Mouse (Mus musculus): ENCODE measurements at regions not wholly inside any gene's neighbourhood (a gene's known extent, or its start where the extent isn't known, plus 50 kb on each side); places are given as distances from the start of the nearest gene placed in this dataset.

DNA sequence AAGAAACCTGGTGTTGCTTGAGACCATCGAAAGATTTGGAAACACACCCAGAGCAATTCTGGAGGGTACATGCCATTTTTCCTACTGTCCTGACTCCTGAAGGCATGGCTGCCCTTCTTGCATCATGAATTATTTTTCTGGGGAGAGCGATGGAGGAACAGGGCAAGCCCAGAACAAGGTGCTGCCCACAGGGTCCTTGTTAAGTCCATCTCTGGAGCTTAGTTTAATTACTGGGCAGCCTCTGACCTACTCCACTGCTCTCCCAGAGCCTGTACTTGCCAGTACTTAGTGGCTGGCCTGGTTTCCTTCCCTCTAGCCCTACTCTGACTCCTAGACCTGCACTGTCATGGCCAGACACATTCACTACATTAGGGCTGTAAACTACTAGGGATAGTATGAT is 174.9 kb upstream of the Mctp2 start:
- Histone ChIP-seq H3K4me3 (ENCODE audit: insufficient read depth, low read depth, low read length) (no peak overlapping the region), H3K27ac (ENCODE audit: insufficient read depth, low read depth, low read length) (no peak overlapping the region), H3K4me1 (ENCODE audit: control insufficient read depth, insufficient read depth, low read length) (no peaks in the 10 kb centered on the region), H3K36me3 (ENCODE audit: control insufficient read depth, insufficient read depth, low read length) (no peaks in the 10 kb centered on the region), H3K27me3 (replicated peaks; ENCODE audit: control insufficient read depth, insufficient read depth, low read length) (no peaks in the 10 kb centered on the region)
- 89% methylated on average over 2 of the region's 2 CpGs for WGBS
- TF ChIP-seq POLR2A (IDR thresholded peaks at IDR 0.05; ENCODE audit: low read depth, low read length) (no peak), CTCF (conservative IDR thresholded peaks at IDR 0.05; ENCODE audit: insufficient read depth, insufficient read length, low read depth, low read length) (no peak)
- DNase-seq, result no peak

DNA sequence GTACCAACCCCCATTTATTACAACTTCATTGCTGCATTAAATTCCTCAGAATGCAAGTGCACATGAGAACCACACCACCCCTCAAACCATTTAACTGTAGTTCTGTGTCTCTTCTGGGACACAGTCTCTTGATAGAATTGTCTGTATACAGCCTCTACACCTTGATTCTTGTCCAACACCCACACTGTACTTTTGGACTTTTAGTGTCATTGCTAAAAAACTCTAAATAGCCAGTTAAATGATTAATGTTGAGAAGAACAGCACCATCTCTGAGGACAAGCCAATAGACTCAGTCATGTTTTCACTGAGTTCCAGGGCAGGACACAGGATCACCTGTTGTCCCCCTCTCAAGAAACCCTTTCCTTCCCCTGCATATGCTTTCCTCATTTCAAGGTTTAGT is 183.8 kb upstream of the Mctp2 start:
- peak overlapping the region; percentile 91; the same call in 1 of the 2 replicates for H3K27ac ChIP-seq (ENCODE audit: insufficient read depth, low read depth, low read length)
- H3K27me3 ChIP-seq (replicated peaks; ENCODE audit: control insufficient read depth, insufficient read depth, low read length), result no peaks in the 10 kb centered on the region
- H3K4me3 ChIP-seq (ENCODE audit: insufficient read depth, low read depth, low read length), result no peak overlapping the region
- DNase-seq, result peak; percentile 82
- H3K4me1 ChIP-seq (ENCODE audit: control insufficient read depth, insufficient read depth, low read length), result peaks cover 6% of the 10 kb centered on the region; the same call in 1 of the 2 replicates
- H3K36me3 ChIP-seq (ENCODE audit: control insufficient read depth, insufficient read depth, low read length), result no peaks in the 10 kb centered on the region
- TF ChIP-seq POLR2A (IDR thresholded peaks at IDR 0.05; ENCODE audit: low read depth, low read length), result no peak
- TF ChIP-seq CTCF (conservative IDR thresholded peaks at IDR 0.05; ENCODE audit: insufficient read depth, insufficient read length, low read depth, low read length), result no peak

DNA sequence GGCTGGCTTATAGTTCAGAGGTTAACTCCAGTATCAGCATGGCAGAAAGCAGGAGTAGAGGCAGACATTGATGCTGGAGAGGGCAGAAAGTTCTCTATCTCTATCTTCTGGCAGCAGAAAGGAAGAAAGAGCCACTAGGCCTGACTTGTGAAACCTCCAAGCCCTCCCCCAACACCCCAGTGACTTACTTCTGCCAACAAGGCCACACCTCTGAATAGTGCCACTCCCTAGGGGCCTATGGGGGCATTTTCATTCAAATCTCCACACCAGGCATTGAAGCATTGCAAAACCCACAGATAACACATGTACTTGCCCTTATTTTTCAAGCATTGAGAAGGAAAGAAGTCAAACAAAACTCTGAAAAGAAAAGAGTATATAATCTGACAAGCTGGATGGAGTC is 186.9 kb upstream of the Mctp2 start:
- H3K4me1 ChIP-seq (ENCODE audit: control insufficient read depth, insufficient read depth, low read length), result peaks cover 6% of the 10 kb centered on the region; the same call in 1 of the 2 replicates
- no peak overlapping the region for H3K4me3 ChIP-seq (ENCODE audit: insufficient read depth, low read depth, low read length)
- no peak for TF ChIP-seq CTCF (conservative IDR thresholded peaks at IDR 0.05; ENCODE audit: insufficient read depth, insufficient read length, low read depth, low read length)
- no peak for TF ChIP-seq POLR2A (IDR thresholded peaks at IDR 0.05; ENCODE audit: low read depth, low read length)
- DNase-seq, result no peak
- H3K27me3 ChIP-seq (replicated peaks; ENCODE audit: control insufficient read depth, insufficient read depth, low read length), result no peaks in the 10 kb centered on the region
- no peak overlapping the region for H3K27ac ChIP-seq (ENCODE audit: insufficient read depth, low read depth, low read length)
- no peaks in the 10 kb centered on the region for H3K36me3 ChIP-seq (ENCODE audit: control insufficient read depth, insufficient read depth, low read length)

DNA sequence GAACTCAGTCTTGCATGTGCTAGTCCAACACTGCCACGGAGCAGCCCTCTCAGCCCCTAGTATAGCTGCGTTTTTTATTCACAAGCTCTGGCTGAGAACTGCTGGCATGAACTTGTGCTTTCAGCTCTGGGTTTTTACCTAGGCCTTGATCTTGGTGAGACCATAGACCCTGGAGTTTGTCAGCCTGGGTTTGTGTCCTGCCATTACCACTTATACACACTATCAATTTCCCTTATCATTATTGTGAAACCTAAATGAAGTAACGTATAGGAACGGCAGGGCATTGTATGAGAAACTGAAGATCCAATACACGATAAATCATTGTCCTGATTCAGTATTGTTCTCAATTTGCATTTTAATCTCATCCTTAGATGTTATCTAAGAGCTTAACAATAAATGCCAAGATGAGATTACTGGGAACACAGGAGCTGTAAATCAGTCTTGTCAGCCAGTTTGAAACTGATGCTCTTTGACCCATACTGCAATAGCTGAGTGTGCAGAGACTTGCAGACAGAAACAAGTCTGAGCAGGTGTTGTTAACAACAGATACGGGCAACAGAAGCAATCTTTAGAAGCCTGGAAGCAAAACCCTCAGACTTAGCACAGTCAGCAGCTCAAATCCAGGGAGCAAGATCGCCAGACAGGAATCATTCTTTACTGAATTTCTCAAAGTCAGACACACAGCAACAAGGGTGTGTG is 190.7 kb upstream of the Mctp2 start:
- Histone ChIP-seq H3K4me3 (ENCODE audit: insufficient read depth, low read depth, low read length) (no peak overlapping the region), H3K27ac (ENCODE audit: insufficient read depth, low read depth, low read length) (no peak overlapping the region), H3K4me1 (ENCODE audit: control insufficient read depth, insufficient read depth, low read length) (no peaks in the 10 kb centered on the region; the same call in 1 of the 2 replicates), H3K36me3 (ENCODE audit: control insufficient read depth, insufficient read depth, low read length) (no peaks in the 10 kb centered on the region), H3K27me3 (replicated peaks; ENCODE audit: control insufficient read depth, insufficient read depth, low read length) (no peaks in the 10 kb centered on the region)
- WGBS, result 48% methylated on average over 7 of the region's 7 CpGs
- peak; percentile 31 for DNase-seq
- TF ChIP-seq POLR2A (IDR thresholded peaks at IDR 0.05; ENCODE audit: low read depth, low read length) (no peak), CTCF (conservative IDR thresholded peaks at IDR 0.05; ENCODE audit: insufficient read depth, insufficient read length, low read depth, low read length) (no peak)

DNA sequence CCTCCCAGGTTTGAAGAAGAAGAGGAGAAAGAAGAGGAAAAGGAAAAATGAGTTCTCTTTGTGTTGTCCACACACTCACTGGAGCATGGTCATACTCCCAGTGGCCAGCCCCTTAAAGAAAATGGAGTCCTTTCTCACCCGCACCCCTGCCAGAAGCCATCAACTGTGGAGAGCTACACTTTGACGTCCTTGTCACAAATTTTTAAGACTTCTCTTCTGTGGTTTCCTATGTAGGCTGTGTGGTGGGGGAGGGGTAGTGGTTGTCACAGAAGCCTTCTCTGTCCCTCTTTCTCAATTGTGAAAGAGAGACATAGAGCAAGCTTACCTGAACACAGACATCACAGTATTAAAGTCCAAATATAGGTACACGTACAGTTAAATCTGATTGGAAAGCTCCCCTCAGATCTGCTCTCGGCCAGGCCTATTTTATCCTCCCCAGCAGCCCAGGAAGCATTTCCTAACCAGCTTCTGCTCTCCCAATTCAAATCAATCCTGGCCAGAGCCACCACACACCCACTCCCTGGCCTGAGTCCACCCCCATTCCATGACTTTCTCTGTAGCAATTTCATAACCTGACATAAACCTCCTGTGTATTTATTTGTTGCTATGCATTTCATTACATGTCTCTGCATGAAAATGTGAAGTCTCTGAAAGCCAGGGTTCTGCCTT is 192.3 kb upstream of the Mctp2 start:
- no peaks in the 10 kb centered on the region for H3K27me3 ChIP-seq (replicated peaks; ENCODE audit: control insufficient read depth, insufficient read depth, low read length)

DNA sequence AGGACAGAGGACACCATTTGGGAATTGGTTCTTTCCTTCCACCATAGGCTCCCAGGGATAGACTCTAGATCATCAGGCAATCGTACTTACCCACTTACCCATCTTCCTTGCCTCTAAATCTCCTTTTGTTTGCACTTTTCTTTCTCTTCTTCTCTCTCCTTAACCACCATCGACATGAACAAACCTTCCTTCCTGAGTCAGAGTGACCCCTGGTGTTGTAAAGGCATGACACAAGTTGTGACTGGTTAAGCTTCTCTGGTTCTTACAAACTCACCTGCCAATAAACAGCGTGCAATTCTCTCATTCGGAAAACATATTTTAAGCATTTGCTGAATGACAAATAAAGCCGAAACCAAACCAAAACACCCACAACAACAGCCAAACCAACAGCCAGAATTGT is 193.4 kb upstream of the Mctp2 start:
- no peaks in the 10 kb centered on the region for H3K36me3 ChIP-seq (ENCODE audit: control insufficient read depth, insufficient read depth, low read length)
- DNase-seq, result no peak
- TF ChIP-seq CTCF (conservative IDR thresholded peaks at IDR 0.05; ENCODE audit: insufficient read depth, insufficient read length, low read depth, low read length) (no peak), POLR2A (IDR thresholded peaks at IDR 0.05; ENCODE audit: low read depth, low read length) (no peak)
- WGBS, result 81% methylated on average over 5 of the region's 5 CpGs
- no peaks in the 10 kb centered on the region for H3K27me3 ChIP-seq (replicated peaks; ENCODE audit: control insufficient read depth, insufficient read depth, low read length)
- no peak overlapping the region for H3K4me3 ChIP-seq (ENCODE audit: insufficient read depth, low read depth, low read length)
- H3K4me1 ChIP-seq (ENCODE audit: control insufficient read depth, insufficient read depth, low read length), result peaks cover 3% of the 10 kb centered on the region
- H3K27ac ChIP-seq (ENCODE audit: insufficient read depth, low read depth, low read length), result no peak overlapping the region

More for the DNA sequence above, 192.3 kb upstream of the Mctp2 start:
- H3K4me3 ChIP-seq (ENCODE audit: insufficient read depth, low read depth, low read length), result no peak overlapping the region
- no peaks in the 10 kb centered on the region; the same call in none of the 2 replicates for H3K4me1 ChIP-seq (ENCODE audit: control insufficient read depth, insufficient read depth, low read length)
- H3K27ac ChIP-seq (ENCODE audit: insufficient read depth, low read depth, low read length), result no peak overlapping the region
- DNase-seq, result no peak
- TF ChIP-seq POLR2A (IDR thresholded peaks at IDR 0.05; ENCODE audit: low read depth, low read length), result no peak
- TF ChIP-seq CTCF (conservative IDR thresholded peaks at IDR 0.05; ENCODE audit: insufficient read depth, insufficient read length, low read depth, low read length), result no peak
- 68% methylated on average over 4 of the region's 4 CpGs for WGBS
- no peaks in the 10 kb centered on the region for H3K36me3 ChIP-seq (ENCODE audit: control insufficient read depth, insufficient read depth, low read length)

DNA sequence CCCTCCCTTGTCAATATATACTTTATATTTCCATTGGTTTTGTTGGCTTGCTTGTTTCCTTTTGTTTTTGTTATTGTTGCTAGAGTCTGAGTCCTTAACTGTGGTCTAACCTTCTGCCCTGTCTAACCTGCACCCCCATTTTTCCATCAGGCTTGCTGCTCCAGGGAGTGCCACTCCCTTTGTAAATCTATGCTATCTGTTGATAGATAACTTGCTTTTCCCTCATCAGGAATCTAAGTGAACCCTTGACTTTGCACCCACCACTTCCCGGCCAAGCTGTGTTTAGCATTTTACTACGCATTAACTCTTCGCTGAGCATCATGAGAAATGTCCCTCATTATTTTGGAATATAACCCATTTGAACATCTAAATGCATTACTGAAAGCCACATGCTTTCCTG is 193.8 kb upstream of the Mctp2 start:
- Histone ChIP-seq H3K4me3 (ENCODE audit: insufficient read depth, low read depth, low read length) (no peak overlapping the region), H3K4me1 (ENCODE audit: control insufficient read depth, insufficient read depth, low read length) (peaks cover 4% of the 10 kb centered on the region), H3K27ac (ENCODE audit: insufficient read depth, low read depth, low read length) (no peak overlapping the region), H3K36me3 (ENCODE audit: control insufficient read depth, insufficient read depth, low read length) (no peaks in the 10 kb centered on the region), H3K27me3 (replicated peaks; ENCODE audit: control insufficient read depth, insufficient read depth, low read length) (no peaks in the 10 kb centered on the region)
- DNase-seq, result no peak
- TF ChIP-seq CTCF (conservative IDR thresholded peaks at IDR 0.05; ENCODE audit: insufficient read depth, insufficient read length, low read depth, low read length) (no peak), POLR2A (IDR thresholded peaks at IDR 0.05; ENCODE audit: low read depth, low read length) (no peak)
- WGBS, result 55% methylated on average over 3 of the region's 3 CpGs

Measured in kidney, adult 2 months (tissue).